Mouse (Mus musculus): ENCODE data around the gene Rpl26. TPM values are rescaled to one million over a fixed set of nuclear protein-coding genes. Genes with fewer than 3 reads are reported as not detected.
A peak's percentile ranks its signal among the peaks of the same experiment; 100 is the strongest.

The Rpl26 gene
- polyA plus RNA-seq, 1 experiment from 2014 or later, result 508 TPM

- no peak for ATAC-seq
Measured at GRCm38 (mm10) chr11:68945245-68945644, 43.9 kb downstream of the Rpl26 start.

DNA sequence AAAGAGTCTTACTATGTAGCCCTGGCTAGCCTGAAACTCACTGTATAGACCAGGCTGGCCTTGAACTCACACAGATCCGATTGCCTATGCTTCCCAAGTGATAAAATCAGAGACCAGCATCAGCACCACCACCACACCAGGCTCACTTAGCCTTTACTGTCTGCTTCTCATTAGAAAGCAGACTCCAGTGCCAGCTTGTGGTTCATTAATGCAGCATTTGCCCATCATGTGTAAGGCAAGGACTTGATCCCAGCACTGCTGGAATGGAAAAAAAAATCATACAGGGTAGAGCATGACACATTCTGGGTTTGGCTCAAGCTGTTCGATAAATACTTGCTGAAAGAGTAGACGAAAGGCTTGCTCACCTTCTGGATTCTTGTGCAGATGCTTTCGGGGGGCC is 44.6 kb downstream of the Rpl26 start:
- 94% methylated on average over 4 of the region's 4 CpGs for WGBS
- no peaks in the 10 kb centered on the region for H3K9me3 ChIP-seq (replicated peaks; ENCODE audit: control insufficient read depth, low read length, poor library complexity, severe bottlenecking)
- 0 out of 2 replicates have a peak, but pooled peaks cover 4% of the 10 kb centered on the region for H3K36me3 ChIP-seq (ENCODE audit: control insufficient read depth, insufficient read depth, low read length)
- H3K4me1 ChIP-seq (ENCODE audit: control insufficient read depth, insufficient read depth, low read length), result peaks cover 10% of the 10 kb centered on the region
- H3K27me3 ChIP-seq (ENCODE audit: control insufficient read depth, insufficient read depth, low read depth, low read length), result no peaks in the 10 kb centered on the region
- peak overlapping the region; percentile 90; the same call in 1 of the 2 replicates for H3K27ac ChIP-seq (ENCODE audit: low read length)
- peak overlapping the region; percentile 49 for H3K4me3 ChIP-seq (ENCODE audit: low read depth, low read length)
- no peak overlapping the region; the same call in 1 of the 2 replicates for H3K9ac ChIP-seq (ENCODE audit: low read depth, low read length)
- no peak for ATAC-seq
- H3K4me2 ChIP-seq (ENCODE audit: low read length), result peak overlapping the region; percentile 56

More at GRCm38 (mm10) chr11:68945245-68945644, 43.9 kb downstream of the Rpl26 start:
- Histone ChIP-seq H3K27ac (ENCODE audit: low read length) (no peak overlapping the region), H3K4me3 (ENCODE audit: low read depth, low read length) (no peak overlapping the region), H3K27me3 (ENCODE audit: control insufficient read depth, insufficient read depth, low read depth, low read length) (no peaks in the 10 kb centered on the region), H3K9ac (ENCODE audit: low read depth, low read length) (no peak overlapping the region), H3K4me2 (ENCODE audit: low read length) (peak overlapping the region; percentile 56; the same call in 1 of the 2 replicates), H3K36me3 (ENCODE audit: control insufficient read depth, insufficient read depth, low read length) (0 out of 2 replicates have a peak, but pooled peaks cover 4% of the 10 kb centered on the region), H3K4me1 (ENCODE audit: control insufficient read depth, insufficient read depth, low read length) (peaks cover 14% of the 10 kb centered on the region), H3K9me3 (replicated peaks; ENCODE audit: control insufficient read depth, low read length, poor library complexity, severe bottlenecking) (no peaks in the 10 kb centered on the region)
- 75% methylated on average over 2 of the region's 2 CpGs for WGBS

DNA sequence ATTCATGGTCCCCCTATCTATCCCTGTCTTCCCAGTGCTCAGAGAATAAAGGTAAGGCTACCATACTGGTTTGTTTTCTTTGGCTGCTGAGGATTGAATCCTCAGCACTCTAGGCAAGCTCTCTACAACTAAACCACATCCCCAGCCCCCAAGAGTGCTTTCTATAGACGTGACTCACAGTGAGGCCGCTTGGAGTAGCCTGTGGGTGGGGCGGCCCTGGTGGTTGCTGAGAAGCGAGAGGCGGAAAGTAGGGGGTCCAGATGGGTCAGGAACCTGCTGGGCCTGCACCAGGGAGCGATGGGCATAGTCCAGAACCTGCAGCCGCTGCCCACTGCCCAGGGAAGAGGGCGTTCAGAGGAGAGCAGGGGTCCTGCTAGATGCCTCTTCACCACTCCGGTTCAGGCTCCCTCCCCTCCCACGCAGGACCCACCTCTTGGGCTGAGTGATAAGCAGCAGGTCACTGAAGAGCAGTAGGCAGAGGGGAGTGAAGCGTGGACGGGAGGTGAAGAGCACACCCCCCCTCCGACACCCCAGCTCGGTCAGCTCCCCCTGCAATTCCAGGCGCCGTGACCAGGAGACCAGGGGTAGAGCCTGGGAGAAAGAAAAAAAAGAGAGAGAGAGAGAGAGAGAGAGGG is 45.5 kb downstream of the Rpl26 start:
- Histone ChIP-seq H3K27me3 (ENCODE audit: control insufficient read depth, insufficient read depth, low read depth, low read length) (no peaks in the 10 kb centered on the region), H3K4me1 (ENCODE audit: control insufficient read depth, insufficient read depth, low read length) (peaks cover 10% of the 10 kb centered on the region), H3K9me3 (replicated peaks; ENCODE audit: control insufficient read depth, low read length, poor library complexity, severe bottlenecking) (no peaks in the 10 kb centered on the region), H3K27ac (ENCODE audit: low read length) (peak overlapping the region; percentile 90), H3K4me2 (ENCODE audit: low read length) (peak overlapping the region; percentile 56), H3K4me3 (ENCODE audit: low read depth, low read length) (peak overlapping the region; percentile 49), H3K36me3 (ENCODE audit: control insufficient read depth, insufficient read depth, low read length) (0 out of 2 replicates have a peak, but pooled peaks cover 4% of the 10 kb centered on the region), H3K9ac (ENCODE audit: low read depth, low read length) (peak overlapping the region; percentile 70)
- ATAC-seq, result peak; percentile 69
- 5% methylated on average over 14 of the region's 16 CpGs for WGBS

GRCm38 (mm10) chr11:68947542-68947993 is 46.2 kb downstream of the Rpl26 start:
- 0 out of 2 replicates have a peak, but pooled peaks cover 4% of the 10 kb centered on the region for H3K36me3 ChIP-seq (ENCODE audit: control insufficient read depth, insufficient read depth, low read length)
- H3K4me3 ChIP-seq (ENCODE audit: low read depth, low read length), result peak overlapping the region; percentile 49
- H3K4me2 ChIP-seq (ENCODE audit: low read length), result peak overlapping the region; percentile 56
- H3K9ac ChIP-seq (ENCODE audit: low read depth, low read length), result peak overlapping the region; percentile 70
- no peaks in the 10 kb centered on the region for H3K9me3 ChIP-seq (replicated peaks; ENCODE audit: control insufficient read depth, low read length, poor library complexity, severe bottlenecking)
- no peaks in the 10 kb centered on the region for H3K27me3 ChIP-seq (ENCODE audit: control insufficient read depth, insufficient read depth, low read depth, low read length)
- WGBS, result 4% methylated on average over 12 of the region's 12 CpGs
- peaks cover 10% of the 10 kb centered on the region for H3K4me1 ChIP-seq (ENCODE audit: control insufficient read depth, insufficient read depth, low read length)
- H3K27ac ChIP-seq (ENCODE audit: low read length), result peak overlapping the region; percentile 90
- ATAC-seq, result peak; percentile 86

DNA sequence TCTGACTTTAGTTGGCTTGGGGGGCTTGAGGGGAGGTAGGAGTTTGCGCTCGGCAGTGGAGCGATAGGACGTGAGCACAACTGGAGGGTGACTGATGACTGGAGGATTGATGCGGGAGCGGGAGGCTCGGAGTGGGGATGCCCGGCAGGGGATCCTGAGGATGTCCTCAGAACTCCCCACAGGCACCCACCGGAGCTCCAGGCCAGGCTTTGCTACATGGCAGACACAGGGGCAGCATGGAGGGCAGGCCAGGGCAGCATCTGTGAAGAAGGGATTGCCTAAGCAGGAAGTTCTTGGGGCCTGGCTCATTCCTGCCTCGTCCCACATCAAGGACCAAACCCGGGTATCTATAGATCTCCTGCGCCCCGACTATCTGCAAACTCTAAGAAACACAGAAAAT is 52.5 kb downstream of the Rpl26 start:
- no peak overlapping the region; the same call in 1 of the 2 replicates for H3K4me3 ChIP-seq (ENCODE audit: low read depth, low read length)
- H3K9ac ChIP-seq (ENCODE audit: low read depth, low read length), result no peak overlapping the region
- no peaks in the 10 kb centered on the region for H3K9me3 ChIP-seq (replicated peaks; ENCODE audit: control insufficient read depth, low read length, poor library complexity, severe bottlenecking)
- peaks cover 23% of the 10 kb centered on the region for H3K27me3 ChIP-seq (ENCODE audit: control insufficient read depth, insufficient read depth, low read depth, low read length)
- H3K4me1 ChIP-seq (ENCODE audit: control insufficient read depth, insufficient read depth, low read length), result peaks cover 12% of the 10 kb centered on the region
- no peak for ATAC-seq
- H3K4me2 ChIP-seq (ENCODE audit: low read length), result peak overlapping the region; percentile 60; the same call in 1 of the 2 replicates
- H3K27ac ChIP-seq (ENCODE audit: low read length), result no peak overlapping the region
- 5% methylated on average over 13 of the region's 13 CpGs for WGBS
- H3K36me3 ChIP-seq (ENCODE audit: control insufficient read depth, insufficient read depth, low read length), result no peaks in the 10 kb centered on the region

DNA sequence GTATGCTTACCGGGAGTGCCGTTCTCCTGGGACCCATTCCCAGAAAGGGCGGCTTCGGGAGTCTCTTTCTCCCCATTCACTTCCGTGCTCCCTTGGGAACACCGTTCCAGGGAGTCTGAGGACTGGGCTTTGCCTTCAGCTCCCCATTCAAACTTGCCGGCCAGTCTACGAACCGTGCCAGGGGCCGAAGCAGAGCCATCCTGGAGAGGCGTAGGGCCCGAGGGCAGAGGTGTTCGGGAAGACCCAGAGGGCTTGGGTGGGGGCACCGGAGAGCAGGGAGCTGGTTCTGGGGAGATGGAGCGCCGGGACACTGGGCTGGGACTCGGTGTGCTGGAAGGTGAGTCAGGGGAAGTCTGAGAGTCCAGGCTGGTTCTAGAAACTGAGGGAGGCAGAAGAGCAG is 53.0 kb downstream of the Rpl26 start:
- Histone ChIP-seq H3K27ac (ENCODE audit: low read length) (no peak overlapping the region), H3K9me3 (replicated peaks; ENCODE audit: control insufficient read depth, low read length, poor library complexity, severe bottlenecking) (no peaks in the 10 kb centered on the region), H3K4me1 (ENCODE audit: control insufficient read depth, insufficient read depth, low read length) (peaks cover 12% of the 10 kb centered on the region), H3K27me3 (ENCODE audit: control insufficient read depth, insufficient read depth, low read depth, low read length) (peaks cover 23% of the 10 kb centered on the region), H3K9ac (ENCODE audit: low read depth, low read length) (peak overlapping the region; percentile 48), H3K36me3 (ENCODE audit: control insufficient read depth, insufficient read depth, low read length) (no peaks in the 10 kb centered on the region), H3K4me2 (ENCODE audit: low read length) (peak overlapping the region; percentile 60), H3K4me3 (ENCODE audit: low read depth, low read length) (peak overlapping the region; percentile 33)
- ATAC-seq, result no peak
- 2% methylated on average over 17 of the region's 17 CpGs for WGBS

DNA sequence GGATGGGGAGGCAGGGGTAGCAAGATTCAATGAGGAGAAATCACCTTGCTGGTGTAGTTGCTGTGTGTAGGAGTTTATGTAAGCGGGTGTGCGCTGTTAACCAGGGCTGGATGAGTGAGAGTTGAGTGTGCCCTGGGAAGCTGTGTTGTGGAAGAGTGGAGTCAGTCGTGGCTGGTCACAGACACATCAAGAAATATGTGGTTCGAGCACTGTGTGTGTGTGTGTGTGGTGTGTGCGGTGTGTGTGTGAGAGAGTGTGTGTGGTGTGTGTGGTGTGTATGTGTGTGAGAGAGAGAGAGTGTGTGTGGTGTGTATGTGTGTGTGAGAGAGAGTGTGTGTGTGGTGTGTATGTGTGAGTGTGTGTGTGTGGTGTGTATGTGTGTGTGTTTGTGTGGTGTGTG is 54.1 kb downstream of the Rpl26 start:
- WGBS, result 76% methylated on average over 5 of the region's 5 CpGs
- H3K4me3 ChIP-seq (ENCODE audit: low read depth, low read length), result no peak overlapping the region
- H3K9me3 ChIP-seq (replicated peaks; ENCODE audit: control insufficient read depth, low read length, poor library complexity, severe bottlenecking), result no peaks in the 10 kb centered on the region

GRCm38 (mm10) chr11:68956107-68956506 is 54.7 kb downstream of the Rpl26 start:
- no peak overlapping the region for H3K4me3 ChIP-seq (ENCODE audit: low read depth, low read length)

More for the DNA sequence above, 54.1 kb downstream of the Rpl26 start:
- no peak overlapping the region for H3K27ac ChIP-seq (ENCODE audit: low read length)
- peaks cover 23% of the 10 kb centered on the region for H3K27me3 ChIP-seq (ENCODE audit: control insufficient read depth, insufficient read depth, low read depth, low read length)
- no peak for ATAC-seq
- H3K4me2 ChIP-seq (ENCODE audit: low read length), result peak overlapping the region; percentile 60; the same call in 1 of the 2 replicates
- no peak overlapping the region for H3K9ac ChIP-seq (ENCODE audit: low read depth, low read length)
- H3K4me1 ChIP-seq (ENCODE audit: control insufficient read depth, insufficient read depth, low read length), result peaks cover 12% of the 10 kb centered on the region
- H3K36me3 ChIP-seq (ENCODE audit: control insufficient read depth, insufficient read depth, low read length), result no peaks in the 10 kb centered on the region

More at GRCm38 (mm10) chr11:68956107-68956506, 54.7 kb downstream of the Rpl26 start:
- Histone ChIP-seq H3K9me3 (replicated peaks; ENCODE audit: control insufficient read depth, low read length, poor library complexity, severe bottlenecking) (no peaks in the 10 kb centered on the region), H3K4me1 (ENCODE audit: control insufficient read depth, insufficient read depth, low read length) (peaks cover 12% of the 10 kb centered on the region), H3K36me3 (ENCODE audit: control insufficient read depth, insufficient read depth, low read length) (no peaks in the 10 kb centered on the region), H3K4me2 (ENCODE audit: low read length) (no peak overlapping the region), H3K9ac (ENCODE audit: low read depth, low read length) (no peak overlapping the region), H3K27me3 (ENCODE audit: control insufficient read depth, insufficient read depth, low read depth, low read length) (peaks cover 23% of the 10 kb centered on the region), H3K27ac (ENCODE audit: low read length) (no peak overlapping the region)
- 38% methylated on average over 3 of the region's 3 CpGs for WGBS
- no peak for ATAC-seq
